Mouse (Mus musculus): ENCODE measurements around the gene Srsf4. TPM values are rescaled to one million over a fixed set of nuclear protein-coding genes. Genes with fewer than 3 reads are reported as not detected.

Gene Srsf4
- polyA plus RNA-seq, 1 experiment, result 16.7 TPM

- Histone ChIP-seq H3K27ac (replicated peaks; ENCODE audit: low read depth, low read length) (no peak overlapping the region), H3K4me1 (ENCODE audit: control insufficient read depth, insufficient read depth, insufficient read length, low read length) (peaks cover 2% of the 10 kb centered on the region; the same call in 1 of the 2 replicates)
Observed at GRCm38 (mm10) chr4:131947848-131948247, 74.4 kb downstream of the Srsf4 start.

GRCm38 (mm10) chr4:131949903-131950302 is 76.5 kb downstream of the Srsf4 start:
- no peak overlapping the region for H3K27ac ChIP-seq (replicated peaks; ENCODE audit: low read depth, low read length)
- H3K4me3 ChIP-seq (ENCODE audit: insufficient read depth, low read depth, low read length), result no peak overlapping the region
- peaks cover 2% of the 10 kb centered on the region; the same call in 1 of the 2 replicates for H3K4me1 ChIP-seq (ENCODE audit: control insufficient read depth, insufficient read depth, insufficient read length, low read length)

More at GRCm38 (mm10) chr4:131947848-131948247, 74.4 kb downstream of the Srsf4 start:
- H3K4me3 ChIP-seq (ENCODE audit: insufficient read depth, low read depth, low read length), result no peak overlapping the region

GRCm38 (mm10) chr4:131950657-131951056 is 77.2 kb downstream of the Srsf4 start:
- H3K4me1 ChIP-seq (ENCODE audit: control insufficient read depth, insufficient read depth, insufficient read length, low read length), result peaks cover 2% of the 10 kb centered on the region; the same call in 1 of the 2 replicates
- no peak overlapping the region for H3K4me3 ChIP-seq (ENCODE audit: insufficient read depth, low read depth, low read length)

More at GRCm38 (mm10) chr4:131950657-131951056, 77.2 kb downstream of the Srsf4 start:
- H3K27ac ChIP-seq (replicated peaks; ENCODE audit: low read depth, low read length), result no peak overlapping the region

Other genes with a start within 250 kb of the Srsf4 start
- gene Ptpru, start 35.3 kb upstream of the Srsf4 start, polyA plus RNA-seq (2012; ENCODE audit: insufficient read depth, insufficient read length, missing spikeins), result 3.4 and 17.5 TPM in 2 replicates
- gene Mecr, start 30.1 kb upstream of the Srsf4 start, polyA plus RNA-seq (2012; ENCODE audit: insufficient read depth, insufficient read length, missing spikeins), result 255 and 304 TPM in 2 replicates
- 1.7 TPM in 1 of 2 replicates, not detected in the other for gene Tmem200b, start 48.2 kb downstream of the Srsf4 start, polyA plus RNA-seq (2012; ENCODE audit: insufficient read depth, insufficient read length, missing spikeins)
- not detected in 2 replicates for gene Gm10300, start 201.1 kb downstream of the Srsf4 start, polyA plus RNA-seq (2012; ENCODE audit: insufficient read depth, insufficient read length, missing spikeins)
- 37.1 and 44.1 TPM in 2 replicates for gene Epb41, start 201.7 kb downstream of the Srsf4 start, polyA plus RNA-seq (2012; ENCODE audit: insufficient read depth, insufficient read length, missing spikeins)